Mouse (Mus musculus) urinary bladder, postnatal 36 days (tissue): ENCODE data around the gene Zbtb7b.
"Not testable (repeated sequence)": the region's sequence is repeated elsewhere in the genome, so short reads cannot be mapped to it uniquely, and the experiment has no call there.

Experiments used
- DNase-seq, 2 experiments: peaks; one replicate each; pipeline ENCODE4 v3.0.0; 2022; ENCODE audit warnings: low spot score in 2 of 2, mixed read lengths in 1 of 2

Zbtb7b gene

DNA sequence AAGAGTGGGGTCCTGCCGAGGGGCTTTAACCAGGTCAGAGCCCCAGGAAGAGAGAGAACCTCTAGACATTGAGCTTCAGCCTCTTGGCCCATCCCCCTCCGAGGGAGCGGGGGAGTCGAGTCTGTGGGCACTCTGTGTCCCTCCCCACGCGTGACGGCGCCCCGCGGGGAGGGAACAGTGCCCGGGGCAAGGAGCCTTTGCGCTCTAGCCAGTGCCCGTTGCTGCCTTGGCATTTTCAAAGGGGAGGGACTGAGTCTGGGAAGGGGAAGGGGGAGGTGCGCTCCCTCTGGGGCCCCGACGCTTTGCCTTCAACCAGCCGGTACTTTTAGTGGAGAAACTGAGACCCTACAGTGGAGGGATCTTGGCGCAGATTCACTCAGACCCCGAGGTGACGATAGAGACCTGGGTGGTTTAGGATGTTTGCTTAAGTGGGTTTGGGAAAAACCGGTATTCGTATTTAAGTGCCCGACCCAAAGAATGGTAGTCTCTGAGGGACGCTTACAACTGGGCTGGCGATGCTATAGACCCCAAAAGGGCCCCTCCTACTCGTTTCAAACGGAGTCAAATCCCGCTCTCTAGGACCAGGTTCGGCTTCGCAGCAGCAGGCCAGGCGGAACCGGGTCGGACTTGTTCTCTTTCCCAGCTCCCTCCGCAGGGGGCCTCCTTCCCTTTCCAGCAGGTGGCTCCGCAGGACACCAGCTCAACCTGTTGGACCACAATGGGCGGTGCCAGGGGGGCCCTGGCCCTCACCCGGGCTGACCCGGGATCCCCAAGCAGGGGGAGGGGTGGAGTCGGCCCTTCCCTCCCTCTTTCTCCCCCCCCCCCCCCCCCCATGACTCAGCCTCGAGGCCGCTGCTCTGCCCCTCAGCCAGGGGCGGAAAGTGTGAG, at the start of gene Zbtb7b:
TSS of gene Zbtb7b (minus strand) at position 771 of the 888 bp plus-strand sequence.
- peak; percentile 87 for DNase-seq

DNA sequence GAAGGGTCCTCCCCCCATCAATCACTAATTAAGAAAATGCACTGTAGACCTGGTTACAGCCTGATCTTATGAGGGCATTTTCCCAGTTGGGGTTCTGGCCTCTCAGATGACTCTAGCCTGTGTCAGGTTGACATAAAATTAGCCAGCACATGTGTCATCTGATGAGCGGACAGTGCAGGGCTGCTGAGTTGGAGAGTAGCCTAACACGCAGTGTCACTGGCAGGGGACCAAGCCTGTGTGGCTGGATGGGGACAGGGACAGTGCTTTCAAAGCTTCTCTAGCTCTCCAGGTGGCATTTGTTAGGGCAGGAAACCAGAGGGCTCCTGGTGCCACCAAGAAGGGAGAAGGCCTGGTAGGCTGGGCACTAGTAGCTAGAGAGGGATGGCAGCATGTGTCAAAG, 46.1 kb upstream of the Zbtb7b start:
- no peak for DNase-seq

DNA sequence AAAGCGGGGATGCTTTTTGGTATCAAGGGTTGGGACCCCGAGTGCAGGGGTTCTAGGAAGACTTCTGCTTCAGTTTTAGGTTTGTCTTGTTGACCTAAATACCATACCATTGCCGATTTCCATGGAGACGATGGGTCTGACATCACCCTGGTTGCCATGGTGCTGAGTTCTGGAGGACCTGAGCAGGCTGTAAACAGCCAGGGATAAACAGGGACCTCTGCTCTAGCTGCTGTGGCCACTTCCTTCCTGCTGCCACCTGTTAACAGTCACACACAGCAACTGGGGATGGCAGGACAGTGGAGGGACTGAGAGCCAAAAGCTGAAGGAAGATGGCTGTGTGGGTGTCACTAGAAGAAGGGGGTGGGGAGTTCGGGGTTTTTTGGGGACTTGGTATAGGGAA, 42.7 kb upstream of the Zbtb7b start:
- no peak for DNase-seq

DNA sequence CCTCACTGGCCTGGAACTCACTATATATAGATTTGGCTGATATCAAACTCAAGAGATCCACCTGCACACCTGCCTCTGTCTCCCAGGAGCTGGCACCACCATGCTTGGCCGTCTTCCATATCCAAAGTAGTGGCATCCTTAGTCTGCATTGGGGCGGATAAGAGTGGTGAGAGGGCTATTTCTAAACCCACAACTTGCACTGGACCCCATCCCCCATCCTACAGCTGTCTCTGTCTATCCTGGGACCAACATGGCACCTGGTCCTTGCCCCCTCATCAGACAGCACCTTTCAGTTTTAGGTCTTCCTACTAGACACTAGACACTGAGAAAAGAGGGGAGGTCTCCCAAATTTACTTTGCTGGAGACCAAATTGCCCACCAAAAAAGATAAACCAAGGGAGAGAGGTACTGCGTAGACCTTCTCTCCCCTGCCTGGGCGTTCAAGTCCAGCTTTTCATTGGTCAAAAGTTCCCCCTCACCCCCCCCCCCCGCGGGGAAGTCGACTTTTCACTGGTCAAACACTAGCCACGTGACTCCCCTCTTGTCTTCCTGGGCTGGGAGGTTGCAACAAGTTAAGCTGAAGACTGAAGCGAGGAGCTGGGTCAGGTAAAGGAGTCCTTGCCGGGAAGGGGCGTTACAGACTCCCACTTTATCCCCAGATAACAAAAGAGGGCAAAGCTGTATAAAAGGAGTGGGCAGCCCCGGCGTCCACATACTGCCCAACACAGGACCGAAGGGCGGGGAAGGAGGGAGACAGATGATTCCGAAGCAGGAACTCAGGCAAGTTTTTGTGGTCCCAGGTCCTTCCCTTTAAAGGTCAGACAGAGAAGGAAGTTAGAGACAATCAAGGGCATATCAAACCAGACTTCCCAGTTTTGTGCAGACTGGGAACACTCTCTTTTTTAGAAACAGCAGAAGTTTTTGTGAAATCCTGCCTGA, 41.9 kb upstream of the Zbtb7b start, which contains the start of gene Pbxip1:
TSS of gene Pbxip1 (plus strand) at position 531 of the 938 bp plus-strand sequence.
- DNase-seq: peak; percentile 58 to 66

- DNase-seq: no peak
Observed at GRCm38 (mm10) chr3:89435041-89435440, 40.5 kb upstream of the Zbtb7b start.

DNA sequence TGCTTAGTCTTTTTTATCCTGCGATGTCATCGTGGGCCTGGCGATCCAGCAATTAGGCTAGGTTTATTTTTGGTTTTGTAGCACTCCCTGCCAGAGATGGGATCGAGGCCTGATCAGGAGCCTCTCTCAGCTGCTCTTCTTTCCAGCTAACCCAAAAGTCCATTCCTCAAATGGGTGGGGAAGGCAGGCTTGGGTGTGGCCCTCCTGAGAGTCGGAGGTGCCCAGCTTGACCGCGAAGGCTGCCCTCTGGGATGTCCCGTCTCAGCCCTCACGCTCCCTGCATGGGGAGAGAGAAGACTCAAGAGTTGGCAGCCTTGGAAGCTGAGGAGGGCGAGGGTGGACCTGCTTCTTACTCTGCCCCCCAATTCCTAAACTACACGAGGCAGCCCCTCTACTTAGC, 40.0 kb upstream of the Zbtb7b start:
- DNase-seq: no peak

GRCm38 (mm10) chr3:89432606-89433005, 38.0 kb upstream of the Zbtb7b start:
- no peak for DNase-seq

DNA sequence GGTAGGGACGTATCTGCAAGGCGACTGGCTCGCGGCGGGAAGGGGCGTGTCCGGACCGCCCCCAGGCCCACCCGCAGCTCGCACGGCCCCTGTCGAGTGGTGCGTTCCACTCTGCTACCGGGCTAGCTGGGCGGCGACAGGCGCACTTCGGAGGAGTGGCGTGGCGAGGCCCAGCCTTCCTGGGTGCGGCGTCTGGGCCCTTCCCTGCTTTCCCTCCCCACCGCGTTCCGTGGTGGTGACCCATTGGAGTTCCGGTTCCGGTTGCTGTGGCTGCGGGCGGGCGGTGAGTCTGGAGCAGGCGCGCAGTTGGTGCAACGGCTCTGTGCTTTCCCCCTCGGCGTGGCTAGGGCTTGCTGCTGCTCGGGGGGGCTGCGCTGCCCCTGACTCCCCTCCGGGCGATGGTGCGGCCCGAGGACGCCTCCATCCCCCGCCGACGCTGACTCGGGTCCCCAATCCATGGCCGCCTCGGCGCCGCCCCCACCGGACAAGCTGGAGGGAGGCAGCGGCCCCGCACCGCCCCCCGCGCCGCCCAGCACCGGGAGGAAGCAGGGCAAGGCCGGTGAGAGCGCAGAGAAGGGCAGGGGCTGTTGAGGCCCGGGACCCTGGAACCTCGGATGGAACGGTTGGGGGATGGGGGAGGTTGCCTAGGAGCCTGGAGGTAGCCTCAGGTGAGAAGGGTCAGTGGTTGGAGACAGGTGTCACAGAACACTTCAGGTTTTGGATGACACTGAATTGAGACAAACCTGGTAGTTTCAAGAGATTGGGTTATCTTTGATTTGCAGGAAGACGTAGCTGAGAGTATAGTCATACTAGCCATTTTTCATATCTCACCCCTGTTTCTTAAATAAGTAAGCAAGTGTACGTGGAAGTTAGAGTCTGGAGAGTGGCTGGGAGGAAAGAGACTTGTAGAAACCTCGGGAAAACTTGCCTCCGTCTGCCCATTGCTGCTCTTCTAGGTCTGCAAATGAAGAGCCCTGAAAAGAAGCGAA, 35.9 kb upstream of the Zbtb7b start, which contains the start of gene Pygo2:
TSS of gene Pygo2 (plus strand) at position 44 of the 989 bp plus-strand sequence.
- peak; percentile 93 to 97 for DNase-seq

DNA sequence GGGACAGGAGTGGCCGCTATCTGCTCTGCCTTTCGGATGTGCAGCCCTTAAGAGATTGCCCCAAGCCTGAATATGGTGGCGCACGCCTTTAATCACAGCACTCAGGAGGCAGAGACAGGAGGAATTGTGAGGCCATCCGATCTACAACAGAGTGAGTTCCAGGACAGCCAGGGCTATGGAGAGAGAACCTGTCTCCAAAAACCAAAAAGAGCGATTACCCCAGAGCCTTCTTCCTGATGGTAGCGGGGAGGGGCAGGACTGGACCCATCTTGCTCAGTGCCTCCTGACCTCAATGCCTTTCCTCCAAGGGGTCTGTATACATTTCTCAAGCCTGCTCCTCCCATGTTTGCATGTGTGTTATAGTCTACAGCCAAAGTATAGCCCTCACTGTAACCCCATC, 34.4 kb upstream of the Zbtb7b start:
- not testable (repeated sequence) for DNase-seq

- DNase-seq: no peak
Observed at GRCm38 (mm10) chr3:89425876-89426275, 31.3 kb upstream of the Zbtb7b start.

DNA sequence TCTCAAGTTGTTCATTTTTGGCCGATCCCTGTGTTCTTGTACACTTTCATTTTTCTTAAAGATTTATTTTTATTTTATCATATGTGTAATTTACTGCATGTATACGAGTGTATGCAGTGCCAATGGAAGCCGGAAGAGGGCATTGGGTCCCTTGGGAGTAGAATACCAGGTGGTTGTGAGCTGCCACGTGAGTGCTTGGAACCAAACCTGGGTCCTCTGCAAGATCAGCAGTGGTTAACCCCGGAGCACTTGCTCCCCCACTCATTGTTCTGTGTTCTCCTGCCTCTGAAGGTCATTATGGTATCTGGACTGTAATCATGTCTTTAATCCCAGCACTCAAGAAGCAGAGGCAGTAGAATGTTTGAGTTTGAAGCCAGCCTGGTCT, 30.6 kb upstream of the Zbtb7b start:
- no peak for DNase-seq

DNA sequence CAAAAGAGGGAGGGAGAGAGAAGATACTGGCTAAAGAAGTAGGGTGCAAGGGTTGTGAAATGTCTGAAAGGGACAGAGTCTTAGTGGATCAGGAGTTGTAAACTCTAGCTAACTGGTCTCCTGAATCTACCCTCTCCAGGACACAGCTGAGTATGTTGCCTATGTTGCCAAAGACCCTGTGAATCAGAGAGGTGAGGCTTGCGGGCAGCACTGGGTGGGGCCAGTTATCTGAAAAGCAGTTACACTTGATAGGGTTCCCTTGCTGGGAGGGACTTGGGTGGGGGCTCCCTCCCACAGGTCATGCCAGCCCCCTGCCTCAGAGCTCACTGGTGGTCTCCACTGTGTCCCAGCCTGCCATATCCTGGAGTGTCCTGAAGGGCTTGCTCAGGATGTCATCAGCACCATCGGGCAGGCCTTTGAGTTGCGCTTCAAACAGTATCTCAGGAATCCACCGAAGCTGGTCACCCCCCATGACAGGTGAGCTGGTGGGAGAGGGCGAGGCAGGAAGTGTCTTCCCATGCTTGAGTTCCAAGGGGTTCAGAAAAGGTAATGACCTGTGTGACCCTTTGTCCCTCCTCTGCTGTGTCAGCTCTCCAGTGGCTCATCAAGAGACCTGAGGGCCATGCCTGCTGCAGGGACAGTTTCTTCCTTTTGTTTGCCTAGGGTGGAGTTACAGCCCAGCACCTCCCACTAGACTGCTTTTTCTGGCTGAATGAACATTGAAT, 30.0 kb upstream of the Zbtb7b start:
- no peak for DNase-seq

GRCm38 (mm10) chr3:89422556-89423205, 28.1 kb upstream of the Zbtb7b start:
- no peak for DNase-seq

GRCm38 (mm10) chr3:89421810-89422473, 27.4 kb upstream of the Zbtb7b start:
- peak in 1 of 2 experiments; percentile 21 for DNase-seq

DNA sequence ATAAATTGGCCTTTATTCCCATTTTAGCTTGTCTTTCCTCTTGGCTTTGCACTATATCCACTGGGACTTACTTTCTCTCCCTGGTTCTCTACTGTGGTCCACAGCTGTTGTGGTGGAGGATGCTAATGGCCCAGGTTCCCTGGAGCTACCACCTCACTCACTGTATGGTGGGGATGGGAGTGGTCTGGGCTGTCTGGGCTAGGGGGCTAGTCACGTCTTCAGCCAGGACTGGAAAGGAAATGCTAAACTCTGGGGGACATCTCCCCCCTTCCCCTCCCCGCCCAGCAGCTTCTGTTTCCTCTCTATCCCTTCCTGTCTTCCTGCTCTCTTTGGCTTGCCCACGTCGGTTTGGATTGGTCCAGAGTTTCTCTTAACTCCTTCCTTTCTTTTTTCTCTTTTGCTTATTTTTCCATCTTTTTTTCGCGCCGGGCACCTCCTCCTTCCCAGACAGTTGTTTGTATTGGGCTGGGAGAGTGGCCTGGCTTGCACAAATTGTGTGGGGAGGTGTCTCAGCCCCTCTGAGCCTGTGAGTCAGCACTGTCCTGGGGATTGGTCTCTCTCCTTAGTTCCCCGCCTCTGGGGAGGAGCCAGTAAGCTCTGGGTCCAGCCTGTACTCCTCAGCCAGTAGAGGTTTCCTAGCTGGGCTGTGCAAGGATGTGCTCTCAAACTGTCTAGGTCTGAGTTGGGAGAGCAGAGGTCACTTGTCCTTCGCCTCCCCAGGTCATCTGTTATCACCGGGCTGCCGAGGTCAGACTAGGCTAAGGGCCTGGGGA, 26.6 kb upstream of the Zbtb7b start:
- peak; percentile 59 to 84 for DNase-seq

- DNase-seq: no peak
Observed at GRCm38 (mm10) chr3:89420421-89420820, 25.8 kb upstream of the Zbtb7b start.

- DNase-seq: no peak
Observed at GRCm38 (mm10) chr3:89419981-89420380, 25.4 kb upstream of the Zbtb7b start.

DNA sequence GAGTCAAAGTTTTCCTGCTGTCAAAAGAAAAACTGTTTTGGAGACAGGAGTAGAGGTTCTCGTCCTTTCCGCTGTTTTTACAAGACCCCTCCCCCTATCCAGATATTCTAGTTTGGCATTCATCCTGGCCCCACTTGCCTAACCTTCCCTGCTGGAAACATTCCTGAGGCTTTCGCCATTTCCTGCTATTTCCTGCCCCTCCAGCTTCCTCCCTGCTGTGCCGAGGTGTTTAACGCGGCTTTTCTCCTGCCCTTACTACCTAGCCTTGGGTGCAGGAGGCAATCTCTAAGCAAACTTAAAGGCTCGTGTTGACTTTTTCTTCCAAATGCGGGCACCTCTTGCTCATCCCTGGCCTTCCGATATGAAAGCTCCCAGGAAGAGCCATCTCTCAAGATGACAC, 25.0 kb upstream of the Zbtb7b start:
- DNase-seq: peak; percentile 31 to 70
